Mouse (Mus musculus): Measurements from ENCODE around the gene Gucy1b1. TPM values are rescaled to one million over a fixed set of nuclear protein-coding genes. Genes with fewer than 3 reads are reported as not detected.

The Gucy1b1 gene
- polyA plus RNA-seq, 1 experiment, result 3.2 TPM

DNA sequence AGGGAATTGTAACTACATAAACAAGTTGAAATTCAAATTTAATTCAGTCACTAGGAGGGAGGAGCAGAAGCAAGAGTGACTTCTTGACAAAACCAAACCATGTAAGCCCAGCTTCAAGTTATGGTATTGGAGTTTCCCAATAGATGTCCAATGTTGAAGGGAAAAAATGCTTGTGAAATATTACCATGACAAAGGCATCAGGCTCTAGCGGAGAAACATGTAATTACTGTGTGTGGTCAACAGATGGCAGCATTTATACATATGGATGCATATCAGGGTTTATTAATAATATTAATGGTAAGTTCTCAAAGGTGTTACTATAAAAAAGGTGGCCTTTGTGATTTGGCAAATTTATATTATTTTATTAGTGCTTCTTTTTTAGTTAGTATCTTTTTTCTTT lies 78.5 kb downstream of the Gucy1b1 start:
- H3K27me3 ChIP-seq (replicated peaks), result no peaks in the 10 kb centered on the region
- TF ChIP-seq FLI1 (IDR thresholded peaks at IDR 0.05; ENCODE audit: low read length) (no peak), GATA1 (IDR thresholded peaks at IDR 0.05; ENCODE audit: borderline replicate concordance, low read length) (no peak)
- H3K4me1 ChIP-seq, result peaks cover 19% of the 10 kb centered on the region; the same call in 1 of the 2 replicates
- no peaks in the 10 kb centered on the region for H3K9me3 ChIP-seq
- no peaks in the 10 kb centered on the region for H3K36me3 ChIP-seq (replicated peaks; ENCODE audit: low read length)
- no peak overlapping the region for H3K4me3 ChIP-seq (replicated peaks)

DNA sequence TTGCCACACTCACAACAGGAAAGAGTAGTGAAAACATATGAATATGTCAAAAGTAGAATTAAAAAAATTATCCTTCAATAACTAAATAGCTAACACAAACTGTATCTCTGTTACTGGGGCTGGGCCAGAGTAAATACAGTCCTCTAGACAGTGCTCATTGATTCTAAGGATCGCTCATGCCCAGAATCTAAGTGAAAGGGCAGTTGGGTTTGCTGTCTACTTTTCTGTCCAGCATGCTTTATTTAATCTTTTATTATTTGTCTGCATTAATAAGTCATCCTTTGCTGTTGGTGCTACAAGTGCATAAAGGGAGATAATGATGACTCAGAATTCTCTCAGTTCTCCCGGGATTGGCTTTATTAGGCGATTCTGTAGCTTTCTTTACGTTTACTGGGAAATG lies 79.1 kb downstream of the Gucy1b1 start:
- H3K4me1 ChIP-seq, result peaks cover 24% of the 10 kb centered on the region; the same call in 1 of the 2 replicates
- TF ChIP-seq FLI1 (IDR thresholded peaks at IDR 0.05; ENCODE audit: low read length) (no peak), GATA1 (IDR thresholded peaks at IDR 0.05; ENCODE audit: borderline replicate concordance, low read length) (no peak)
- no peaks in the 10 kb centered on the region for H3K36me3 ChIP-seq (replicated peaks; ENCODE audit: low read length)
- H3K27me3 ChIP-seq (replicated peaks), result no peaks in the 10 kb centered on the region
- no peaks in the 10 kb centered on the region for H3K9me3 ChIP-seq
- H3K4me3 ChIP-seq (replicated peaks), result no peak overlapping the region

DNA sequence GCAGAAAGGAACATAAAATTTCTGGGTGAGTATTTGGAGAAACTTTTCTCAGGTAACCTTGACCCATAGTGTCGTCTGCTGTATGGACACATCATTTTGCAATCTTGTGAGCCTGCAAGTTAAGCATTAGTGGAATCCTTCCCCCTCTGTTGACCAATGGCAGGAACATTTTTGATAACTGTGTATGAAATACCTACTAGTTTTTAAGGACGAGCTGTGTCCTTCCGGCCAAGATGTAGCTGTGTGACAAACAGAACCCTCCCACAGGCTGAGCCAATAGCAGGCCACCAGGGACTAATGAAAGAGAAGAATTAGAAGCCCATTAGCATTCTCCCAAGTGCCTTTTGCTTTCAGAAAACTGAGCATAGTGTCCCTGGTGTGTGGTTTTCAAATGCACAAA lies 84.0 kb downstream of the Gucy1b1 start:
- TF ChIP-seq GATA1 (IDR thresholded peaks at IDR 0.05; ENCODE audit: borderline replicate concordance, low read length), result no peak
- TF ChIP-seq FLI1 (IDR thresholded peaks at IDR 0.05; ENCODE audit: low read length), result no peak
- Histone ChIP-seq H3K4me3 (replicated peaks) (no peak overlapping the region), H3K36me3 (replicated peaks; ENCODE audit: low read length) (peaks cover 3% of the 10 kb centered on the region), H3K9me3 (peaks cover 3% of the 10 kb centered on the region; the same call in 1 of the 2 replicates), H3K4me1 (peaks cover 41% of the 10 kb centered on the region), H3K27me3 (replicated peaks) (no peaks in the 10 kb centered on the region)

DNA sequence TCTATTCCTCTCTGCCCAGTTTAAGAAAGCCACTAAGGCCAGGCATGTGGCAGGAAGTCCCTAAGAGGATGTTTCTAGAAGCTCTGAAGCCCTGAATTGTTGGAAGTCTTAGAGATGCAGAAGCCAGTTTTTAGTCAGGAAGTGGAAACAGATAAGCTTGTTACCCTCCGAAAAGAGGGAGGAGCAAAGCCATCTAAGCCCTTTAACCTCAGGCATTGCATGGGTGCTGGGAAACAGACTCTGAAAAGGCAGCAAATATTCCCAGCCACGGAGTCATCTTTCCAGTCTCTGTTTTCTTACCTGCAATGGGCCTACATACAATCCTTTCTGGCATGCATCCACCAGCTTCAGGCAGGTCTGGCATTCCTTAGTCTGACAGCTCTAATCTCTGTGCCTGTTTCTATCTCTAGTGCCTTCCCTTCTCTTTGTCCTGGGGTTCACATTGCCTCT lies 84.8 kb downstream of the Gucy1b1 start:
- TF ChIP-seq FLI1 (IDR thresholded peaks at IDR 0.05; ENCODE audit: low read length), result no peak
- TF ChIP-seq GATA1 (IDR thresholded peaks at IDR 0.05; ENCODE audit: borderline replicate concordance, low read length), result no peak
- peak overlapping the region; percentile 1 for H3K4me3 ChIP-seq (replicated peaks)
- H3K9me3 ChIP-seq, result peaks cover 3% of the 10 kb centered on the region; the same call in 1 of the 2 replicates
- H3K27me3 ChIP-seq (replicated peaks), result no peaks in the 10 kb centered on the region
- peaks cover 38% of the 10 kb centered on the region for H3K4me1 ChIP-seq
- peaks cover 3% of the 10 kb centered on the region for H3K36me3 ChIP-seq (replicated peaks; ENCODE audit: low read length)

DNA sequence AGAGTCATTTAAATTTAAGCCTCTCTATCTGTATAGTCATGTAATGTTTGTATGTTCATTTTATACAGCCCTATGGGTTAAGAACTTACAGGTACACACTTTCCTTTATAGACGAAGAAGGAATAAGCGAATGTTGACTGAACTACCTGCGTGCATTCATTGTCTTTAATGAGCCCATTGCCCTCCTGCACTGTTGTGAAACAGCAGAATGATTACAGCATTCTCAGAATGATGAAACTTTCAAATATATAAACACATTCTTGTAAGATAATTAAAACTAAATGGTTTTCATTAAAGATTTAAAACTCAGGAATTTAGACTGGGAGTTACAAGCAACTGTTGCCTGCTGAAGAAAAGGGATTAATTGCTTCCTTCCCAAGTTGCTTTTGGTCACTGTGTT lies 86.9 kb downstream of the Gucy1b1 start:
- H3K36me3 ChIP-seq (replicated peaks; ENCODE audit: low read length), result peaks cover 3% of the 10 kb centered on the region
- TF ChIP-seq FLI1 (IDR thresholded peaks at IDR 0.05; ENCODE audit: low read length) (no peak), GATA1 (IDR thresholded peaks at IDR 0.05; ENCODE audit: borderline replicate concordance, low read length) (no peak)
- H3K4me3 ChIP-seq (replicated peaks), result no peak overlapping the region
- H3K9me3 ChIP-seq, result peaks cover 3% of the 10 kb centered on the region; the same call in 1 of the 2 replicates
- H3K4me1 ChIP-seq, result peaks cover 37% of the 10 kb centered on the region
- H3K27me3 ChIP-seq (replicated peaks), result no peaks in the 10 kb centered on the region

DNA sequence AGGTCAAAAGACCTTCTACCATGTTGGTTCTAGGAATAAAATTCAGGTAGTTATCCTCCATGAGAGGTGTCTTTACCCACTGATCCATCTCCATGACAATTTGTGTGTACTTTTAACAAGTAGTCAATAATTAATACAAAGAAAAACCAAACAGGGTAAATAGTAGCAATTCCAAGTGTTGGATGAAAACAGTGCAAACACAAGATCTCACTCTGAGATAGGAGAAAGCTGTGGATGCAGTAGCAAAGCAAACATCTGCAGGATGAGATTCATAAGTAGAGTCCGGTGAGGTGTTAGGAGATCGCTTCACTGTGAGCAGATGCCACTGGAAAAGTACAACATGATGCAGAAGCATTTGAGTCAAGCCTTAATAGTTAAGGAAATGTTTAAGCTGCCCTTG lies 88.4 kb downstream of the Gucy1b1 start:
- no peaks in the 10 kb centered on the region for H3K27me3 ChIP-seq (replicated peaks)
- TF ChIP-seq GATA1 (IDR thresholded peaks at IDR 0.05; ENCODE audit: borderline replicate concordance, low read length) (no peak), FLI1 (IDR thresholded peaks at IDR 0.05; ENCODE audit: low read length) (no peak)
- H3K36me3 ChIP-seq (replicated peaks; ENCODE audit: low read length), result peaks cover 3% of the 10 kb centered on the region
- peaks cover 3% of the 10 kb centered on the region; the same call in 1 of the 2 replicates for H3K9me3 ChIP-seq
- H3K4me1 ChIP-seq, result peaks cover 37% of the 10 kb centered on the region
- H3K4me3 ChIP-seq (replicated peaks), result no peak overlapping the region

DNA sequence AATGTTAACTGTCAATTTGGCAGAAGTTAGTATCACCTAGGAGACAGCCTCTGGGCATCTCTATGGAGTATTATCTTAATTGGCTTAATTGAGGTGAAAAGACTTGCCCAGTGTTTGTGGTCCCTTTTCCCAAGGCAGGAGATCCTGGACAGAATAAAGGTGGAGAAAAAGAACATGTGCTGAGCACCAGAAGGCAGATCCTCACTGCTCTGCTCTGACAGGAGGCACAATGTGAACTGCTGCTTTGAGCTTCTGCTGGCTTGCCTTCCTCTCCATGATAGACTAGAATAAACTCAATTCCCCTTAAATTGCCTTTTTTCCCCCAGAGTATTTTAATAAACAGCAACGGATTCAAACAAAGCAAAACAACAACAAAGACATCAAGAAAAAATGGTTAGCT lies 89.4 kb downstream of the Gucy1b1 start:
- H3K4me1 ChIP-seq, result peaks cover 30% of the 10 kb centered on the region
- TF ChIP-seq GATA1 (IDR thresholded peaks at IDR 0.05; ENCODE audit: borderline replicate concordance, low read length) (no peak), FLI1 (IDR thresholded peaks at IDR 0.05; ENCODE audit: low read length) (no peak)
- peaks cover 3% of the 10 kb centered on the region for H3K36me3 ChIP-seq (replicated peaks; ENCODE audit: low read length)
- H3K9me3 ChIP-seq, result peaks cover 3% of the 10 kb centered on the region; the same call in 1 of the 2 replicates
- H3K4me3 ChIP-seq (replicated peaks), result no peak overlapping the region
- H3K27me3 ChIP-seq (replicated peaks), result no peaks in the 10 kb centered on the region

DNA sequence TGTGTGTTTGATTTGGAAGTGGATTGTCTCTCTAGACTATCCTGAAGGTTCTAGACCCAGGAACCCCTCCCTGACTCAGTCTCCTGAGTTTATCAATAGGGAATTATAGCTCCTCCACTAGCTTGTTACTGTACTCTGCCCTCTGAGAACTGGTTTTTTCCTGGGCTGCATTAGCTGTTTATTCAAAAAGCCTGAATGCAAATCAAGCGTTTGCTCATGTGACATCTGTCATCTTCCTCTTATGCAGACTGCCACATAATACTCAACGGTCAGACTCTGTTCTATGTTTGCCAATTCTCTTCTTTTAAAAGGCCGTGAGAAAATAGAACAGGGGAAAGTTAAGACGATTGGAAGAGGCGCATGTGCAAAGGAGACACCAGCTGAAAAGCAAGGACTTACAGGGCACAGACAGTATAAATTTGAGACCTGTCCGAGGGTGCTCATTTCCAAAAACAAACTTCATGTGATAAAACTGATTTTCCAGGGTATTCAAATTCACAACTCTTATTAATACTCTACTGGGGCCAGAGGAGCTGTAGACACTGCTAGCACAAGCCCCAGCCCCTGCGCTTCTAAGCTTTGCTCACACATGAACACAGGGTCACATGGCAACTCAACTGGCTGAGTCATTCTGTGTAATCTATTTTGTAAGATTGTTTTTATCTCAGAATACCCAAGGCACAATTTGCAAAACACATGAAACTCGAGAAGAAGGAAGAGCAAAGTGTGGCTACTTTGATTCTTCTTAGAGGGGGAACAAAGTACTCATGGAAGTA lies 91.2 kb downstream of the Gucy1b1 start:
- Histone ChIP-seq H3K27me3 (replicated peaks) (no peaks in the 10 kb centered on the region), H3K4me1 (peaks cover 13% of the 10 kb centered on the region; the same call in 1 of the 2 replicates), H3K36me3 (replicated peaks; ENCODE audit: low read length) (peaks cover 2% of the 10 kb centered on the region), H3K4me3 (replicated peaks) (no peak overlapping the region), H3K9me3 (0 out of 2 replicates have a peak, but pooled peaks cover under 1% of the 10 kb centered on the region)
- no peak for TF ChIP-seq FLI1 (IDR thresholded peaks at IDR 0.05; ENCODE audit: low read length)
- TF ChIP-seq GATA1 (IDR thresholded peaks at IDR 0.05; ENCODE audit: borderline replicate concordance, low read length), result no peak

Other genes starting within 250 kb of the Gucy1b1 start
- 3.7 and 6.6 TPM in 2 replicates for gene Ctso, start 142.1 kb downstream of the Gucy1b1 start, polyA plus RNA-seq (2012; ENCODE audit: insufficient read depth, low replicate concordance)
- not detected in 2 replicates for gene Tdo2, start 98.5 kb downstream of the Gucy1b1 start, polyA plus RNA-seq (2012; ENCODE audit: insufficient read depth, low replicate concordance)
- gene Asic5, start 92.4 kb downstream of the Gucy1b1 start, polyA plus RNA-seq (2012; ENCODE audit: insufficient read depth, low replicate concordance), result not detected in 2 replicates
- gene Gucy1a1, start 71.1 kb upstream of the Gucy1b1 start, polyA plus RNA-seq (2012; ENCODE audit: insufficient read depth, low replicate concordance), result 3.2 and 7.1 TPM in 2 replicates